Mouse (Mus musculus): ENCODE data around the gene Stip1. TPM values are rescaled to one million over a fixed set of nuclear protein-coding genes. Genes with fewer than 3 reads are reported as not detected.
A peak's percentile ranks its signal among the peaks of the same experiment; 100 is the strongest.

Stip1 gene
- polyA plus RNA-seq, 1 experiment = 27.4 TPM

GRCm38 (mm10) chr19:7069781-7070763 lies 30.3 kb upstream of the Stip1 start:
- H3K27ac ChIP-seq (ENCODE audit: insufficient read depth, low read length) = no peak overlapping the region
- H3K4me3 ChIP-seq (ENCODE audit: extremely low read depth, insufficient read depth, insufficient read length) = no peak overlapping the region
- H3K36me3 ChIP-seq (ENCODE audit: control insufficient read depth, insufficient read depth, low read length) = no peaks in the 10 kb centered on the region
- H3K4me1 ChIP-seq (ENCODE audit: control insufficient read depth, insufficient read depth, insufficient read length) = peaks cover 4% of the 10 kb centered on the region; the same call in 1 of the 2 replicates
- WGBS = 64% methylated on average over 35 of the region's 35 CpGs
- no peaks in the 10 kb centered on the region for H3K27me3 ChIP-seq (ENCODE audit: control insufficient read depth, insufficient read depth, low read length)
- DNase-seq (ENCODE audit: low read depth in 1 of 2, low spot score in 2 of 2) = no peak
- no peak for TF ChIP-seq POLR2A (IDR thresholded peaks at IDR 0.05; ENCODE audit: low read depth, low read length)
- TF ChIP-seq CTCF (IDR thresholded peaks at IDR 0.05; ENCODE audit: extremely low read depth, insufficient read depth, insufficient read length, insufficient replicate concordance) = no peak

DNA sequence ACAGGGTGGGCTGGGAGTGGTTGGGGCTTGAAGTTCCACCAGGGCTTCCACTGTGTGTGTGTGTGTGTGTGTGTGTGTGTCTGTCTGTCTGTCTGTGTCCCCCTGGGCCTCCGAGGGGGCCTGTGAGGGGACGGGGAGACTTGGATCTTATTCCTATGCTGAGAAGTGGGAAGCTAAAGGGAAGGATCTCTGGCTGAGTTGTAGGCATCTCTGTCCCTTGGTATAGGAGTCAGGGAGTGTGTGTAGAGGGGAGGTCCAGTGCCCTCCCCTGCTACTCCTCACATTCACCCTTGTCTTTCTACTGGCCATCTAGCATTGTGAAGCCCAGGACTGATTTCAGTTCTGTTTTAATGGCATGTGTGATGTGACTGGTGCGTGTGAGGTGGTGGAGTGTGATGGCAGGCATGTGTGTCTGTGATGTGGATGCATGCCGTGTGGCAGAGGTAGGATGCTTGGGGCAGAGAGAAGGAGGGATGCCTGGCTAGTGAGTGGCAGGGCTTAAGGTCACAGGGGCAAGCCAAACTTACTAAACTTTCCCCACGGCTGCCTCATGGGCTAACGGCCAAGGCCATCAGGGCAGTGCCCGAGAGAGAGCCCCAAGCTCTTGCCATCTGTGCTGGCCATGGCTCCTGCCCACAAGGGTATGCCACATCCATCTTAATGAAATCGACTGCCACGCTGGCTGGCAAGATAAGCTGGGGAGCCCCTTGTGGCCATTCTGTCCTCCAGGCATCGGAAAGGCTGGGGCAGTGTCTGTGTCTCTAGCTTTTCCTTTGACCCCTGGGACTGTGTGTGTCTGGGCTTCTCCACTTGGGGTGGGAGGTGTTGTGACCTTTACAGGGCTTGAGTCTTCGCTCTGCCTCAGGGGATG lies 29.1 kb upstream of the Stip1 start:
- Histone ChIP-seq H3K27ac (ENCODE audit: insufficient read depth, low read length) (no peak overlapping the region), H3K4me1 (ENCODE audit: control insufficient read depth, insufficient read depth, insufficient read length) (peaks cover 4% of the 10 kb centered on the region; the same call in 1 of the 2 replicates), H3K4me3 (ENCODE audit: extremely low read depth, insufficient read depth, insufficient read length) (no peak overlapping the region), H3K27me3 (ENCODE audit: control insufficient read depth, insufficient read depth, low read length) (no peaks in the 10 kb centered on the region), H3K36me3 (ENCODE audit: control insufficient read depth, insufficient read depth, low read length) (no peaks in the 10 kb centered on the region)
- WGBS = 76% methylated on average over 11 of the region's 11 CpGs
- no peak for DNase-seq (ENCODE audit: low read depth in 1 of 2, low spot score in 2 of 2)
- no peak for TF ChIP-seq CTCF (IDR thresholded peaks at IDR 0.05; ENCODE audit: extremely low read depth, insufficient read depth, insufficient read length, insufficient replicate concordance)
- TF ChIP-seq POLR2A (IDR thresholded peaks at IDR 0.05; ENCODE audit: low read depth, low read length) = no peak

DNA sequence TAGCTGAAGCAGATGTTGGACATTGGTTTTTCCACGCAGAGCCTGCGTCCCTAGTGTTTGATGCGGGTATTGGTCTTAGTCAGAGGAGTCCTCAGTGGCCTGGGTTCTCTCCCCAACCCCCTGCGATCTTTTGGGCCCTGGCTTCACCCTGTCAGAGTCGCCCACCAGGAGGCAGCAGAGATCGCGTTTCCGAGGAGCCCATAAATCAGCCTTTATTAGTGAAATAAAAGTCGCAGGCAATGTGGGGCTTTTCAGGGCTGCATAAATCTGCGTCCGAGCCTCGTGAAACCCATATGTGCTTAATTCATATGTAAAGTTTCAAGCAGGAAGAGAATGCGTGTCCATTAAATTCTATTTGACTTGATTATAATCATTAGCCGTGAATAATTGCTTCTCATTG lies 28.4 kb upstream of the Stip1 start:
- Histone ChIP-seq H3K27me3 (ENCODE audit: control insufficient read depth, insufficient read depth, low read length) (no peaks in the 10 kb centered on the region), H3K4me1 (ENCODE audit: control insufficient read depth, insufficient read depth, insufficient read length) (peaks cover 4% of the 10 kb centered on the region; the same call in 1 of the 2 replicates), H3K27ac (ENCODE audit: insufficient read depth, low read length) (no peak overlapping the region), H3K4me3 (ENCODE audit: extremely low read depth, insufficient read depth, insufficient read length) (no peak overlapping the region), H3K36me3 (ENCODE audit: control insufficient read depth, insufficient read depth, low read length) (no peaks in the 10 kb centered on the region)
- peak in 1 of 2 experiments; percentile 72 for DNase-seq (ENCODE audit: low read depth in 1 of 2, low spot score in 2 of 2)
- TF ChIP-seq POLR2A (IDR thresholded peaks at IDR 0.05; ENCODE audit: low read depth, low read length) = no peak
- TF ChIP-seq CTCF (IDR thresholded peaks at IDR 0.05; ENCODE audit: extremely low read depth, insufficient read depth, insufficient read length, insufficient replicate concordance) = peak; percentile 79; the same call in 1 of the 2 replicates
- WGBS = 11% methylated on average over 14 of the region's 14 CpGs

DNA sequence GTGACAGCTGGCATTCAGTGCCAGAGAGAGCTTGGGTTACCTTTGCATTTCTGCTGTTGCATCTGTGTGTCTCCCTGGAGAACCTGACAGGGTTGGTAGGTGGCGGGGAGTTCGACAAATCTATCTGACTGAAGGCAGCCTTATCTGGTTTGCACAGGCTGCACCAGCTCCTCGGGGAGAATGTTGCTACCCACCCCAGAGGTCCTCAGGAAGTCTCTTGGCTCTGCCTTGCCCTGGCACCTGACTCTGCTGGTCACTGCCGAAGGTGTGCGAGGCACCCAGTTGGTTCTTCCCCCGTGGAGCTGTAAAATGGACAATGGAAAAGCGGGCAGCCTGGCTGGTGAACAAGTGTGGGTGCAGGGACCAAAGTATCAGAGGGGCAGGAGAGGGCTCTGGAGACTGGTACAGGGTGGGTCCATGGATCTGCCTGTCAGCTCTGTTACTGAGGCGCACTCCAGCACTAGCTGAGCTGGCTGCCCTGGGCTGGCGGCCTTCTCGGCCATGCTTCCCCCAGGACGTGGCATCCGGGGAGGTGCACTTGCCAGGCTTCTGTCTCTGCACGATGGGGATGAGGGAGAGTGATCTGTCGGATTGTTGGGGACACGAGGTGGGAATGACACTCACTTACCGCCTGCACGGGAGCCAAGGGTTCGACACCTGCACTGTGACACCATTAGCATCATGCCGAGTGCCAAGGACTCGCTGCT lies 27.7 kb upstream of the Stip1 start:
- peaks cover 4% of the 10 kb centered on the region; the same call in 1 of the 2 replicates for H3K4me1 ChIP-seq (ENCODE audit: control insufficient read depth, insufficient read depth, insufficient read length)
- H3K36me3 ChIP-seq (ENCODE audit: control insufficient read depth, insufficient read depth, low read length) = no peaks in the 10 kb centered on the region
- H3K27me3 ChIP-seq (ENCODE audit: control insufficient read depth, insufficient read depth, low read length) = no peaks in the 10 kb centered on the region
- 66% methylated on average over 20 of the region's 20 CpGs for WGBS
- H3K27ac ChIP-seq (ENCODE audit: insufficient read depth, low read length) = no peak overlapping the region
- no peak overlapping the region for H3K4me3 ChIP-seq (ENCODE audit: extremely low read depth, insufficient read depth, insufficient read length)
- no peak for DNase-seq (ENCODE audit: low read depth in 1 of 2, low spot score in 2 of 2)
- TF ChIP-seq POLR2A (IDR thresholded peaks at IDR 0.05; ENCODE audit: low read depth, low read length) = no peak
- TF ChIP-seq CTCF (IDR thresholded peaks at IDR 0.05; ENCODE audit: extremely low read depth, insufficient read depth, insufficient read length, insufficient replicate concordance) = no peak

GRCm38 (mm10) chr19:7066828-7067342 lies 27.1 kb upstream of the Stip1 start:
- no peaks in the 10 kb centered on the region for H3K36me3 ChIP-seq (ENCODE audit: control insufficient read depth, insufficient read depth, low read length)
- no peak overlapping the region for H3K27ac ChIP-seq (ENCODE audit: insufficient read depth, low read length)
- 40% methylated on average over 8 of the region's 8 CpGs for WGBS
- no peak for DNase-seq (ENCODE audit: low read depth in 1 of 2, low spot score in 2 of 2)
- H3K4me3 ChIP-seq (ENCODE audit: extremely low read depth, insufficient read depth, insufficient read length) = no peak overlapping the region
- TF ChIP-seq POLR2A (IDR thresholded peaks at IDR 0.05; ENCODE audit: low read depth, low read length) = no peak
- TF ChIP-seq CTCF (IDR thresholded peaks at IDR 0.05; ENCODE audit: extremely low read depth, insufficient read depth, insufficient read length, insufficient replicate concordance) = no peak
- H3K4me1 ChIP-seq (ENCODE audit: control insufficient read depth, insufficient read depth, insufficient read length) = peaks cover 4% of the 10 kb centered on the region; the same call in 1 of the 2 replicates
- H3K27me3 ChIP-seq (ENCODE audit: control insufficient read depth, insufficient read depth, low read length) = no peaks in the 10 kb centered on the region

Measured in spleen, adult 2 months (tissue).